9 mouse cellular contexts compared by ENCODE assay signal in genomic region chr6:147099458-147100277, GRCm38 (mm10). TPM values are rescaled to one million over a fixed set of nuclear protein-coding genes. Genes with fewer than 3 reads are reported as not detected.
A peak's percentile ranks its signal among the peaks of the same experiment; 100 is the strongest.
DNase-seq lines count a peak whose midpoint lies in the region; ATAC-seq lines count a peak whose summit lies in the region.
"Had no signal": no experiment of that assay in that cellular context is flagged by ENCODE, and none has a peak within 500 bp of the region (broad histone marks: within the 10 kb centered on the region; RNA-seq: fewer than 3 reads in every experiment).

No protein-coding gene starts in this region.

- no peak overlapping the region for H3K9ac ChIP-seq in liver, embryonic 16.5 days (ENCODE audit: low read depth, low read length)
- no peak overlapping the region for H3K9ac ChIP-seq in liver, embryonic 12.5 days

- ATAC-seq in liver, embryonic 16.5 days (ENCODE audit: low read depth), result peak; percentile 50; the same call in 1 of the 2 replicates
- no peak for ATAC-seq in liver, embryonic 12.5 days
- ATAC-seq in granulocyte monocyte progenitor cell, adult 5-6 weeks (replicated peaks; ENCODE audit: poor library complexity, severe bottlenecking), result peak; percentile 78
- ATAC-seq in erythroblast, adult 5-6 weeks (replicated peaks; ENCODE audit: low FRiP score, poor library complexity, severe bottlenecking), result no peak
- ATAC-seq: forebrain, embryonic 14.5 days had no signal

- no peaks in the 10 kb centered on the region for H3K9me3 ChIP-seq in liver, embryonic 16.5 days (replicated peaks; ENCODE audit: control insufficient read depth, low read length)
- H3K9me3 ChIP-seq in liver, embryonic 12.5 days (replicated peaks), result no peaks in the 10 kb centered on the region

- no peaks in the 10 kb centered on the region for H3K27me3 ChIP-seq in liver, embryonic 16.5 days (ENCODE audit: control insufficient read depth, insufficient read depth, low read depth, low read length)
- no peaks in the 10 kb centered on the region for H3K27me3 ChIP-seq in liver, embryonic 12.5 days (replicated peaks)

- no peak overlapping the region for H3K27ac ChIP-seq in liver, embryonic 16.5 days (ENCODE audit: low read length)
- H3K27ac ChIP-seq in liver, embryonic 12.5 days, result no peak overlapping the region

- H3K4me3 ChIP-seq in liver, embryonic 16.5 days (ENCODE audit: low read depth, low read length), result no peak overlapping the region
- no peak overlapping the region for H3K4me3 ChIP-seq in liver, embryonic 12.5 days

- WGBS in liver, embryonic 16.5 days (ENCODE audit: insufficient replicate concordance), result 71% methylated on average over 19 of the region's 19 CpGs
- 77% methylated on average over 19 of the region's 19 CpGs for WGBS in liver, embryonic 12.5 days (ENCODE audit: insufficient replicate concordance)

- no peaks in the 10 kb centered on the region; the same call in 1 of the 2 replicates for H3K4me1 ChIP-seq in liver, embryonic 16.5 days (ENCODE audit: control insufficient read depth, low read depth, low read length)
- H3K4me1 ChIP-seq in liver, embryonic 12.5 days, result peaks cover 15% of the 10 kb centered on the region

- no peaks in the 10 kb centered on the region for H3K36me3 ChIP-seq in liver, embryonic 16.5 days (ENCODE audit: control insufficient read depth, insufficient read depth)
- H3K36me3 ChIP-seq in liver, embryonic 12.5 days, result peaks cover 61% of the 10 kb centered on the region

- no peak overlapping the region for H3K4me2 ChIP-seq in liver, embryonic 16.5 days (ENCODE audit: low read depth, low read length)
- no peak overlapping the region for H3K4me2 ChIP-seq in liver, embryonic 12.5 days

- DNase-seq in kidney, postnatal 4 days, result peak; percentile 31 to 56
- peak; percentile 36 to 41 for DNase-seq in thymus, postnatal 10 days (ENCODE audit: low spot score in 2 of 2)
- no peak for DNase-seq in adrenal gland, postnatal 36 days
- DNase-seq in right cerebral cortex, adult 18-20 months, result no peak

RNA-seq across cellular contexts. Expression of gene Klhl42, which starts 8.5 kb away (rescaled TPM):
- 1.6 and 1.8 TPM in 2 replicates for polyA plus RNA-seq in liver, embryonic 16.5 days (2015; fragmentation: Nextera tagmentation; extraction: Ambion mirVana)
- 3.6 and 4.1 TPM in 2 replicates for polyA plus RNA-seq in liver, embryonic 12.5 days (2016; fragmentation: Nextera tagmentation; extraction: Ambion mirVana)
- 6.5 and 14.0 TPM in 2 replicates for total RNA-seq in granulocyte monocyte progenitor cell, adult 5-6 weeks (2014; fragmentation: Nextera tagmentation)
- 5.9 and 7.7 TPM in 2 replicates for total RNA-seq in granulocyte monocyte progenitor cell, adult 5-6 weeks (2017)
- total RNA-seq in erythroblast, adult 5-6 weeks (2015; ENCODE audit: low replicate concordance), result 1.5 and 2.9 TPM in 2 replicates
- 0.98 and 1.2 TPM in 2 replicates for total RNA-seq in erythroblast, adult 5-6 weeks (2017; ENCODE audit: low replicate concordance)
- total RNA-seq in adrenal gland, postnatal 36 days (2021), result 10 to 100 TPM; 23.1 to 30.4 TPM

RNA-seq across cellular contexts. Expression of gene Mansc4, which starts 12.8 kb away (rescaled TPM):
- polyA plus RNA-seq in liver, embryonic 16.5 days (2015; fragmentation: Nextera tagmentation; extraction: Ambion mirVana), result not detected in 2 replicates
- 0.11 and 0.16 TPM in 2 replicates for polyA plus RNA-seq in liver, embryonic 12.5 days (2016; fragmentation: Nextera tagmentation; extraction: Ambion mirVana)
- not detected in 2 replicates for total RNA-seq in granulocyte monocyte progenitor cell, adult 5-6 weeks (2014; fragmentation: Nextera tagmentation)
- total RNA-seq in granulocyte monocyte progenitor cell, adult 5-6 weeks (2017), result not detected in 2 replicates
- total RNA-seq in erythroblast, adult 5-6 weeks (2015; ENCODE audit: low replicate concordance), result not detected in 2 replicates
- total RNA-seq in erythroblast, adult 5-6 weeks (2017; ENCODE audit: low replicate concordance), result not detected in 2 replicates
- under 1 TPM in 1 of 2 experiments, not detected in 1; 0.33 TPM for total RNA-seq in adrenal gland, postnatal 36 days (2021)

RNA-seq across cellular contexts. Expression of gene Mrps35, which starts 57.1 kb away (rescaled TPM):
- polyA plus RNA-seq in liver, embryonic 16.5 days (2015; fragmentation: Nextera tagmentation; extraction: Ambion mirVana), result 42.3 and 47.1 TPM in 2 replicates
- polyA plus RNA-seq in liver, embryonic 12.5 days (2016; fragmentation: Nextera tagmentation; extraction: Ambion mirVana), result 72.2 and 77.2 TPM in 2 replicates
- total RNA-seq in granulocyte monocyte progenitor cell, adult 5-6 weeks (2014; fragmentation: Nextera tagmentation), result 86.0 and 145 TPM in 2 replicates
- total RNA-seq in granulocyte monocyte progenitor cell, adult 5-6 weeks (2017), result 80.5 and 86.9 TPM in 2 replicates
- total RNA-seq in erythroblast, adult 5-6 weeks (2015; ENCODE audit: low replicate concordance), result 31.3 and 36.3 TPM in 2 replicates
- total RNA-seq in erythroblast, adult 5-6 weeks (2017; ENCODE audit: low replicate concordance), result 13.2 and 23.9 TPM in 2 replicates
- total RNA-seq in adrenal gland, postnatal 36 days (2021), result 100 to 1,000 TPM in 1 of 2 experiments, 10 to 100 TPM in 1; 84.7 to 108 TPM

Comparison
In these comparisons a context has a peak if more than half of its experiments do, and no peak if none do; other contexts are left out.
1. ATAC-seq: peak in liver, embryonic 16.5 days (single experiment) and granulocyte monocyte progenitor cell, adult 5-6 weeks (single experiment); none in liver, embryonic 12.5 days (single experiment) and erythroblast, adult 5-6 weeks (single experiment).
2. DNase-seq: peak in kidney, postnatal 4 days (2 of 2) and thymus, postnatal 10 days (2 of 2); none in adrenal gland, postnatal 36 days (0 of 2) and right cerebral cortex, adult 18-20 months (single experiment).